ENCODE assay signal across 26 mouse cellular contexts in genomic region chr5:97348310-97348709, GRCm38 (mm10). TPM values are rescaled to one million over a fixed set of nuclear protein-coding genes. Genes with fewer than 3 reads are reported as not detected.
"Had no signal": no experiment of that assay in that cellular context is flagged by ENCODE, and none has a peak within 500 bp of the region (broad histone marks: within the 10 kb centered on the region; RNA-seq: fewer than 3 reads in every experiment).

No protein-coding gene starts in this region.

- H3K27ac ChIP-seq: liver, embryonic 13.5 days; stomach, embryonic 15.5 days had no signal

- H3K4me1 ChIP-seq: liver, embryonic 13.5 days; stomach, embryonic 15.5 days had no signal

- H3K36me3 ChIP-seq: liver, embryonic 13.5 days; stomach, embryonic 15.5 days had no signal

- H3K9ac ChIP-seq: liver, embryonic 13.5 days; stomach, embryonic 15.5 days had no signal

- H3K4me2 ChIP-seq: liver, embryonic 13.5 days; midbrain, embryonic 11.5 days; stomach, embryonic 15.5 days had no signal

- DNase-seq: kidney, adult 18-20 months; kidney, adult 9 months; kidney, postnatal 14 days; liver, embryonic 13.5 days; midbrain, embryonic 14.5 days; retina, postnatal 1 day; right cerebral cortex, postnatal 25 days; spleen, adult 18-20 months; thymus, adult 2 months; thymus, postnatal 14 days; thymus, postnatal 4 days had no signal

- H3K9me3 ChIP-seq: liver, embryonic 13.5 days; stomach, embryonic 15.5 days had no signal

- H3K4me3 ChIP-seq: liver, embryonic 13.5 days; stomach, embryonic 15.5 days had no signal

- H3K27me3 ChIP-seq: liver, embryonic 13.5 days; stomach, embryonic 15.5 days had no signal

RNA-seq across cellular contexts. Expression of gene Naa11, which starts 43.9 kb away (rescaled TPM):
- total RNA-seq: layer of hippocampus, adult 18-20 months; layer of hippocampus, postnatal 14 days; left cerebral cortex, adult 18-20 months; liver, adult 2 months; megakaryocyte progenitor cell, adult 5-6 weeks; megakaryocyte-erythroid progenitor cell, adult 5-6 weeks; midbrain, postnatal 0 days; neutrophil, adult 5-6 weeks had no signal
- polyA plus RNA-seq: kidney, embryonic 16.5 days; limb, embryonic 11.5 days; limb, embryonic 14.5 days; liver, adult 2 months; liver, embryonic 13.5 days; liver, embryonic 16.5 days; midbrain, embryonic 11.5 days; midbrain, embryonic 14.5 days; neural tube, embryonic 11.5 days; thymus, adult 2 months had no signal
